Mouse (Mus musculus): ENCODE results near the gene Pmpca.

Gene Pmpca

DNA sequence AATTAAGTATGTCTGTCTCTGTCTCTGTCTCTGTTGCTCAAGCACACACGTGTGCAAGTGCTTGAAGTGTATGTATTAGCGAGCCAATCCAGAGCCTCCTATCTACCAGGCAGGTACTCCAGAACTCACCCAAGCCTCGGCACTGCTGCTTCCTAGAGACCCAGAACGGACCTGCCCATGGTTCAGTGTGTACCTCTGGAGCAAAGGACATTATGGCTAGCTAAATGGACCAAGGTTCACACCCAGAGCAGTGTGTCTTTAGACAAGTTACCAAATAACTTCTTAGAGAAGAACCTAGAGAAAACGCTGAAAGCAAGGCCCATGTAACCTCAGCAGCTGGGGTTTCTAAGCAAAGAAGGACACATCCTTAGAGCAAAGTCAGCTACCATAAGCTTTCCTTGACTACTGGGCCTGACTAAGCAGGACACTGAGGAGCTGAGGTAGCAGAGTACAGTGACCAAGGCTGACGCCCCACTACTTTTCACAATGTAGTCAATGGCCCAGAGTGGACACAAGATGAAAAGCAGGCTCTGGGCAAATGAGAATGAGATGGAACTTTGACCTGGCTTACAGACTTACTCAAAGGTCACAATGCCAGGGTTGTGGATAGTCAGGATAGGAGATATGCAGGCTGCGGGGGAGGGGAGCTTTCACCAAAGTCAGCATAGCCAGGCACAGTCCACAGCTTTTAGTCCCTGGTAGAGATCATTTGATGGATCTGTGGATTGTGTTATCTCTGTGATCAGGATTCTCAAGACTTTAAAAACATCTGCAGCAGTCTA lies 45.8 kb downstream of the Pmpca start:
- peak; percentile 85 for DNase-seq

DNA sequence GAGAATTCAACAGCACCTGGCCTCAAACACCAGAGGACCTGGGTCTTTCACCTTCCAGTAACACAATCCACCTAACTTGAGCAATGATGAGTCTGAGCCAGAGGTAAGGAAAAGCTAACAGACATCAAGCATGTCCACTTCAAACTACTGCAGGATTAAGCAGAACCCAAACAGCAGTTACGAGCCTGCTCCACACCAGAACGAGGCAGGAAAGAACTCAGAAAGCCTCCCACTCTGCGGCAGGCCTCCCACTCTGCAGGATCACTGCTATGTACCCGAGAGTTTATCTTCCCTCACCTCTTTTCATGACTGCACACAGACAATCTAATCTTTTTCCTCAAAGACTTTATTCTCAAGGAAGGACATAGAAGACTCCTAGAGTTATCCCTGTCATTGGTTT lies 48.1 kb downstream of the Pmpca start:
- DNase-seq: no peak

DNA sequence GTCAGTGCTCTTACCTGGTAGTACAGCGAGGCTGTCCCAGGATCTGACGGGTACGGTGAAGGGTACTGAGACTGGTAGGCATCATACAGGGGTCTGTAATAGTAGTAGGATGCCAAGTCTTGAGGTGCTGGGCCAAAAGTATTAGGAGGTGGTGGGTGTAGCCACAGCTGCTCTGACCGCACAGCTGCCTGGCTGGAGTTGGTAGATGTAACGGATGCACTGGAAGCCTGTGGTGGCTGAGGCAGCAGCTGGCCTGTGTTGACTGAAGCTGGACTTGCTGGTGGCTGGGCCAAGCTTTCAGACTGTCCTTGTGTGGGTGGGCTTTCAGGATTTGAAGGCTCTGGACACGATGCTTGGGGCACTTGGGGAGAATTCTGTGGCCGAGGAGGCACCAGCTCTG lies 49.2 kb downstream of the Pmpca start:
- no peak for DNase-seq

GRCm38 (mm10) chr2:26439671-26440070 lies 50.5 kb downstream of the Pmpca start:
- no peak for DNase-seq

DNA sequence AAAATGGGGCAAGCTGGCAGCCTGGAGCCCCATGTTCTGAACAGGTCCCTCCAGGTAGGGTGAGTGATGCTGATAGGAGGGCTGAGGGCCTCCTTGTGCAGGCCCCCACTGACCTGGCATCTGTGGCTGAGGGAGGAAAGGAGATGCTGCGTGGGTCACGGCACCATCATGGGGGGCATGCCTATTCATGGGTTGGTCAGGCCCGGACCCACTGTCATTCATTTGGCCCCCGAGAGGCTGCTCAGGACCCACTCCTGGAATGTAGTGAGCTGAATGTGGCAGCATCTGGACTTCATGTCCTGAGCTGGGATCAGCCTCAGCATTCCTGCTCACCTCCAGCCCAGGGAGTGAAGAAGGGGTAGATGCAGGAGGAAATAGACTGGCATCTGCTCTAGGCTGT lies 52.1 kb downstream of the Pmpca start:
- no peak for DNase-seq

DNA sequence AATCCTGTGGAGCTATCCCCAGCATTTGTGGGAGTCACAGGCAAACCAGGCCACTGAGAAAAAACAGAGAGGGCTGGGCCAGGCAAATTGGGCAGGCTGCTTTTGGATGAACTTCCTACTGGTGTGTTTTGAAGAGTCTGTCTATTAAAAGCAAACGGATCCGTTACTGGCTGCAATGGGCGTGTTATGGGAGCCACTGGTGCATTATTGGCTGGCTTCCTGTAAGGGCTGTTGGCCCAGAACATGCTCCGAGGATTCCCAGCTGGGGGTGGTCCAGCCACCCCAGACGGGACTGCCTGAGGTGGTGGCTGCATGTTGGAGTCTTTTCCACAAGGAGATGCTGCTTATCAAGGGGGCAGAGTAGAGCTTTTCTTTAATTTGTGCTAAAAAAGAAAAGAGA lies 52.5 kb downstream of the Pmpca start:
- no peak for DNase-seq

- no peak for DNase-seq
Measured at GRCm38 (mm10) chr2:26442843-26443242, 53.7 kb downstream of the Pmpca start.

DNA sequence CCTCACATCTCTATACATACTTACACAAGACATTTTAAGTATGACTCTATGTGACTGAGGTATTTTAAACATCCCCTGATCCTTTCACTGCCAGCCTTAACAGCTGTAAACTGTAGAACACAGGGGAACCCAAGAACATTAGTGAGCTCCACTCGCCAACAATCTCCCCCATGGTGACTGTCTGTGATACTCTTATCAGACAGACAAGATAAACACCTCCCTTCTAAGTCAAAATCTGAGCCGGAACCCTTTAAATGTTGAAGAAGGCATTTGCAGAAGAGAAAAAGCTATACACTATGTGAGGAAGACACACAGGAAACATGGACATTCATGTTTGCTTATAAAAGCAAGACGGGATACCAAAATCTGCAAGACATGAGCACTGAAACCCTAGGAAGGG lies 54.7 kb downstream of the Pmpca start:
- no peak for DNase-seq

DNA sequence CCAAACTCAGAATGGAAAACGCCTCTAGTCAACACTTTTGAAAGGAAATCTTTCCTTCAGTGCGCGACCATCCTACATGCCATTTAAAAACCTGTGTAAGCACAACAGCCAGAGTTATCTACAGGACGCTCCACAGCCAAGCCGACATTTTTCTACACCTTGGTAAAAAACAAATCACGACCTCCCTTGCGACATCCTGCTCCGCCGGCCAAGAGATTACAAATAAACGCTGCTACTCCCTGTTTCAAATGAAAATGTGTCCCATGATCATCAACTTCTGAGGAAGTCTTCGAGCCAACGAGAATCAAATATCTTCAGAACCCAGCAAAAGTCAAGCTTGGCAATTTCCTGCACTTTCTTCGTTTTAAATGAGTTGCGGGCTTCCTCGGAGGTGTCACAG lies 55.2 kb downstream of the Pmpca start:
- no peak for DNase-seq

DNA sequence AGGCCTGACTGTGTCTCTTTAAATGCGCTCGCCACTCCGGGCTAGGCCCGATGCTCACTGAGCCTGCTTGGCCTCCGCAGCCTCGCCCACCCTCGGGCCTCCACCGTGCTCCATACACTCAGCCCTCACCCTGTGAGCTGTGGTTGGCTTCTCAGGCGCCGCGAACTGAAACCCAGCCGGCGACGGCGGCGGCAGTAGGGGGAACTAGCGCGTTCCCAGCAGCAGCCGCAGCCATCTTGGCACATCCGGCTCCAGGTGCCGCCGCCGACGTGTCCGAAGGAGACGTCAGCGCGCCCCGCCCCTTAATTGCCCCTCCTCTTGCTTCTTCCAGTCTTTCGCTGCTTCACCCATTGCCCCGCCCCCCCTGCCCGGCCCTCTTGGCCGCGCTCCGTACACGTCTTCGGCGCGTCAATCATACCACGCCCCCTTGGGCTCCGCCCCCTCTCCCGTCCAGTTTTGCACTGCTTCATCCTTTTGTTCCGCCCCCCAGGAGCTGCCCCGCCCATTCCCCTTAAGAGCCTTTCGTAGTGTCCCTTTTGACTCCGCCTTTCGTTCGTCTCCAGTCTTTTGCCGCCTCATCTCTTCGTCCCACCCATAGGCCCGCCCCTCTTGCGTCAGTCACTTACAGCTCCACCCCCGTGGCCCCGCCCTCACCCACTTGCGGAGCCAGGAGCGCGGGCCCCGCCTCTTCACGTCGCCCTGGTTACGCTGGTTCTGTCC lies 56.0 kb downstream of the Pmpca start, which contains the start of gene Sec16a:
Sec16a (minus strand) TSS at position 271 of the 720 bp plus-strand sequence.
- DNase-seq: peak; percentile 100

DNA sequence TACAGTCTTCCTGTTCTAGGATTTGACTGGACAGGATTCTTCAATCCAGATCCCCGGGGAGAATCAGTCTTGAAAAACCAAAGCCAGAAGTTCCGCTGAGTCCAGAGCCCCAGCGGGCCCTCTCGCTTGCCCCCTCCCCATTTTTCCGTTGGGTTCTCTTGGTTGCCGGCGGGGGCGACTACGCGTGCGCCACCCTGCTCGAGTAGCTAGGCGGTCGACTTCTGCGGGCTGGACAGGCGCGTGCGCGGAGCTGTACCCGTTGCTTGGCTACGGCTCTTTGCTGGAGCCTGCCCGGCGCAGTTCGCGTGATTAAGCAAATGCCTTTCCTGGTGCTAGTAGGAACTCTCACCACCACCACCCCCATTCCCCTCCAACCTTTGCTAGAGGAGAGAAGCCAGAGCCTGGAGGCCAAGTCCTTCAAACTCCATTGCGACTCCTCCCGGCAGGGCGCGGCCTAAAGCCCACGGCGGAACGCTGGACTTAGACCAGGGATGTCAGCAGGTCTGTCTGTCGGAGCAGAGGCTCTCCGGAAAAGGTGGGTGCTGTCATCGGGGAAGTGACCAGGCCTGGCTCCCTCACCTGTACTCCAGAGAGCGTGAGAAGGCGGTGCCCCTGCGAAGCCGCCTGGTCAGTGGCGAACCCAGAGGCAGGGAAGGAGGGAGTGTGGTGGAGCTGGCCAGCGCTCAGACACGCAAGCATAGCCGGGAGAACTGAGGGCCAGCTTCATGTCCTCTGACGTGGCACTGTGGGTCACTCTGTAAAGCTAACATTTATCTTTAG lies 56.7 kb downstream of the Pmpca start:
- peak; percentile 97 for DNase-seq

- peak; percentile 39 for DNase-seq
Measured at GRCm38 (mm10) chr2:26446671-26447070, 57.5 kb downstream of the Pmpca start.
